Comparison of ENCODE assay signal across 23 mouse cellular contexts in the genomic region with DNA sequence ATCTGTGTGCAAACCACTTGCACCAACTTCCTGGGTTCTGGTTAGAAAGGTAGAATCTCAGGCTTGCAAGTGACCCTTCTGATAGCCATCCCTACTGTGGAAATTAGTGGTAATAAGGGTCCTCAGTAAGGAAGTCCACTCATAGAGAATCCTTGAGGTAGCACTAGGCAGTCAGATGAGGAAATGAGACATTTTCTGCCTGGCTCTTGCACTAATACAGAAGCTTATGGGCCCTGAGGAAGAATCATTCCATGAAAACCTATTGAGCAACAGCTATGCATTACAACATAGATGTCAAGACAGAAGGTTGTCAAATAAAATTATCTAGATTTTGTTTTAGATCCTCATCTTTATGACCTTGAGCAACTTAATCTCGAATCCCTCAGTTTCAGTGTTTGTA. TPM values are rescaled to one million over a fixed set of nuclear protein-coding genes. Genes with fewer than 3 reads are reported as not detected.
DNase-seq lines count a peak whose midpoint lies in the region; ATAC-seq lines count a peak whose summit lies in the region.
"Had no signal": no experiment of that assay in that cellular context is flagged by ENCODE, and none has a peak within 500 bp of the region (broad histone marks: within the 10 kb centered on the region; RNA-seq: fewer than 3 reads in every experiment).

No protein-coding gene starts in this region.

- peak; percentile 23 for DNase-seq in gonadal fat pad, adult 2 months (ENCODE audit: low read depth)
- DNase-seq in frontal cortex, adult 2 months (ENCODE audit: extremely low spot score in 1 of 2, low spot score in 1 of 2): no peak
- no peak for DNase-seq in gastrocnemius, postnatal 25 days
- DNase-seq in embryo, embryonic 10 days (ENCODE audit: low spot score): no peak
- DNase-seq in heart, postnatal 36 days: no peak
- DNase-seq: adrenal gland, adult 8-10 months; adrenal gland, postnatal 14 days; adrenal gland, postnatal 36 days; B cell, adult 2 months; cerebellum, adult 11-12 months; cerebellum, adult 8-10 months; cerebellum, adult 9-11 months; cerebellum, postnatal 14 days; cerebellum, postnatal 36 days; embryo, embryonic 11 days; forebrain, postnatal 0 days had no signal

- intact Hi-C loops in heart, postnatal 36 days (cut with DNase I): no loop called here

- ATAC-seq in common myeloid progenitor, adult 5-6 weeks (replicated peaks; ENCODE audit: low read depth, poor library complexity, severe bottlenecking): 0 out of 2 replicates have a peak, but pooled peaks have one; percentile 42
- peak; percentile 70 for ATAC-seq in megakaryocyte, adult 5-6 weeks (ENCODE audit: poor library complexity, severe bottlenecking)
- ATAC-seq: activated CD4-positive, CD25-positive, alpha-beta regulatory T cell, adult 4 months; CD4-positive, CD25-positive, alpha-beta regulatory T cell, adult 4 months; forebrain, embryonic 13.5 days; forebrain, embryonic 15.5 days; forebrain, postnatal 0 days; Patski had no signal

RNA-seq across cellular contexts. Expression of a gene that starts 39.3 kb away (rescaled TPM):
- 56.4 and 96.2 TPM in 2 replicates for total RNA-seq in common myeloid progenitor, adult 5-6 weeks (2017)
- 4.9 and 9.2 TPM in 2 replicates for polyA plus RNA-seq in gonadal fat pad, adult 2 months (2012; rRNA removed)
- 22.2 and 26.8 TPM in 2 replicates for total RNA-seq in megakaryocyte, adult 5-6 weeks (2015)
- 51.6 and 61.3 TPM in 2 replicates for total RNA-seq in megakaryocyte, adult 5-6 weeks (2017)
- 21.9 and 25.2 TPM in 2 replicates for polyA plus RNA-seq in frontal cortex, adult 2 months (2012; rRNA removed)
- total RNA-seq in gastrocnemius, postnatal 25 days (2021): 10 to 100 TPM; 24.9 to 28.6 TPM
- total RNA-seq in heart, postnatal 36 days (2021): 10 to 100 TPM; 21.7 to 24.3 TPM
